Mouse (Mus musculus) midbrain, embryonic 15.5 days (tissue): Measurements from ENCODE around the gene Acss3. TPM values are rescaled to one million over a fixed set of nuclear protein-coding genes. Genes with fewer than 3 reads are reported as not detected.

Experiments used
- ATAC-seq: fragments of 200-750 bp; cut with Nextera tagmentation; replicated peaks from 2 replicates; pipeline ENCODE4 v1.8.0; 2017; ENCODE audit warnings: moderate TSS enrichment
- H3K27ac ChIP-seq: fragments of 300-500 bp; sonication (generic); 2 replicates; pipeline ENCODE4 v1.5.1; 2015; ENCODE audit warnings: mild to moderate bottlenecking, inconsistent platforms
- H3K27me3 ChIP-seq: fragments of 300-500 bp; sonication (generic); replicated peaks from 2 replicates; pipeline ENCODE4 v1.6.1; 2015; ENCODE audit warnings: inconsistent platforms
- H3K36me3 ChIP-seq: fragments of 300-500 bp; sonication (generic); replicated peaks from 2 replicates; pipeline ENCODE4 v1.6.1; 2015; ENCODE audit warnings: inconsistent platforms
- H3K4me1 ChIP-seq: fragments of 300-500 bp; sonication (generic); 2 replicates; pipeline ENCODE4 v1.6.1; 2015; ENCODE audit warnings: inconsistent platforms
- H3K4me2 ChIP-seq: fragments of 300-500 bp; sonication (generic); 2 replicates; pipeline ENCODE4 v1.6.1; 2015; ENCODE audit warnings: inconsistent platforms, mild to moderate bottlenecking, moderate library complexity
- H3K4me3 ChIP-seq: fragments of 300-500 bp; sonication (generic); 2 replicates; pipeline ENCODE4 v1.5.1; 2015; ENCODE audit warnings: mild to moderate bottlenecking, inconsistent platforms
- H3K9ac ChIP-seq: fragments of 300-500 bp; sonication (generic); 2 replicates; pipeline ENCODE4 v1.6.1; 2015; ENCODE audit warnings: mild to moderate bottlenecking, inconsistent platforms
- H3K9me3 ChIP-seq: fragments of 300-500 bp; sonication (generic); 2 replicates; pipeline ENCODE4 v1.6.1; 2016; ENCODE audit warnings: inconsistent platforms
- WGBS: fragments of 180-500 bp; shearing (Covaris S2); methylation state at CpG from one replicate; pipeline ENCODE4 v1.1.7; 2015; ENCODE audit warnings: mixed read lengths; 5-methylcytosine and 5-hydroxymethylcytosine counted together
- polyA plus RNA-seq: library from polyadenylated mRNA; unstranded; fragments of >200 nt; fragmentation: Nextera tagmentation; extraction: Ambion mirVana; gene quantifications from 2 replicates; pipeline ENCODE4 v1.2.1, GENCODE M21; 2015

The Acss3 gene
- polyA plus RNA-seq = 0.76 and 0.96 TPM in 2 replicates

- ATAC-seq = peak; percentile 94
- Histone ChIP-seq H3K4me2 (peak within 1 kb of the TSS; percentile 51), H3K36me3 (no peaks in the 10 kb centered on the region), H3K27me3 (no peaks in the 10 kb centered on the region; the same call in 1 of the 2 replicates), H3K27ac (no peak within 1 kb of the TSS), H3K4me1 (peaks cover 14% of the 10 kb centered on the region), H3K9me3 (no peaks in the 10 kb centered on the region), H3K4me3 (peak within 1 kb of the TSS; percentile 33), H3K9ac (0 out of 2 replicates have a peak within 1 kb of the TSS, but pooled peaks have one; percentile 7)
- WGBS = 2% methylated on average over 17 of the region's 17 CpGs
These were observed at the start of gene Acss3 for GRCm38 (mm10) chr10:107123529-107124335. Gene Acss3 (minus strand): TSS chr10:107123668.

GRCm38 (mm10) chr10:107172003-107172689, 48.7 kb upstream of the Acss3 start:
- no peak for ATAC-seq
- no peaks in the 10 kb centered on the region for H3K27me3 ChIP-seq
- WGBS = 70% methylated on average over 3 of the region's 3 CpGs
- no peak overlapping the region for H3K9ac ChIP-seq
- H3K36me3 ChIP-seq = no peaks in the 10 kb centered on the region
- no peak overlapping the region for H3K4me3 ChIP-seq
- no peaks in the 10 kb centered on the region for H3K9me3 ChIP-seq
- H3K27ac ChIP-seq = no peak overlapping the region
- no peak overlapping the region for H3K4me2 ChIP-seq
- H3K4me1 ChIP-seq = no peaks in the 10 kb centered on the region

DNA sequence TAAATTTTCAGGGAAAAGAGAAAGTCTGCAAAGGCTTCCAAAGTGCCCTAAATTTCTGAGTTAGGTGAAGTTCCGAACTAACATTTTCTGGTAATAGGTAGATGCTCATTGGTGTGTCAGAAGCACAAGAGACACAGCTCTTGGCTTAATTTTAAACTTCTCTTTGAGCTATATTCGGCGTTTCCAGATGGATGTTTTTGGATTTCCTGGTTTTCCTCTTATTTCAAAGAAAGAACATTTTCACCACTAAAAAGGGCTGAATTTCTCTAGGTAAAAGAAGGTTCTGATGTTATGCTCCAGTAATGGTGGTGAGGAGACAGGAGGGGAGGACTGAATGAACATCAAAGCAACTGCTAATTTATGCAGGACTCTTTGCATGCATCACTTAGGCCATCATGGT, 43.0 kb upstream of the Acss3 start:
- H3K27ac ChIP-seq = no peak overlapping the region
- H3K4me3 ChIP-seq = no peak overlapping the region
- 93% methylated on average over 3 of the region's 3 CpGs for WGBS
- H3K4me1 ChIP-seq = no peaks in the 10 kb centered on the region
- no peaks in the 10 kb centered on the region for H3K9me3 ChIP-seq
- no peaks in the 10 kb centered on the region for H3K36me3 ChIP-seq
- no peak overlapping the region for H3K4me2 ChIP-seq
- no peaks in the 10 kb centered on the region for H3K27me3 ChIP-seq
- ATAC-seq = no peak
- no peak overlapping the region for H3K9ac ChIP-seq

GRCm38 (mm10) chr10:107148759-107149158, 25.3 kb upstream of the Acss3 start:
- H3K9me3 ChIP-seq = no peaks in the 10 kb centered on the region
- H3K4me2 ChIP-seq = no peak overlapping the region
- no peak for ATAC-seq
- no peak overlapping the region for H3K4me3 ChIP-seq
- WGBS = 89% methylated on average over 1 of the region's 1 CpGs
- no peak overlapping the region for H3K27ac ChIP-seq
- H3K4me1 ChIP-seq = no peaks in the 10 kb centered on the region
- H3K36me3 ChIP-seq = no peaks in the 10 kb centered on the region
- H3K27me3 ChIP-seq = no peaks in the 10 kb centered on the region
- H3K9ac ChIP-seq = no peak overlapping the region

DNA sequence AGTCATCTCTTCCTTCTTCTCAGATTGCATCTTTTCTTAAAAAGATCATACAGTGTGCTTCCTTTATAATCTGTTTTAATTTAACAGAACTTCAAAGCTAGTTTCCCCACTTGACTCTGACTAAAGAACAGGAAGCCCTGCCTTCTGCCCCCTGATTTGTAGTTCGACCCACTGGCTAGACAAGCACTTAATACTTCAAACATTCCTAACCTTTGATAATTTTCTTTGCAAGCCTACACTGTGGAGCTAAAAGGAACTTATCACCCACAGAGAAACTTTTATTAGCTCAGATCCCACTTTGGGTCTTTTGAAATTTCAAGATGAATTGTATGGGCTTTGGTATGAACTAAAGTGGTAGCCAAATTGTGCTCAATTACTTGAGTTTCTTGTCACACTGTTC, 20.5 kb upstream of the Acss3 start:
- no peak overlapping the region for H3K4me2 ChIP-seq
- H3K4me1 ChIP-seq = no peaks in the 10 kb centered on the region
- no peaks in the 10 kb centered on the region for H3K9me3 ChIP-seq
- ATAC-seq = no peak
- H3K27ac ChIP-seq = no peak overlapping the region
- H3K4me3 ChIP-seq = no peak overlapping the region
- 47% methylated on average over 1 of the region's 1 CpGs for WGBS
- H3K27me3 ChIP-seq = no peaks in the 10 kb centered on the region
- H3K9ac ChIP-seq = no peak overlapping the region
- H3K36me3 ChIP-seq = no peaks in the 10 kb centered on the region

DNA sequence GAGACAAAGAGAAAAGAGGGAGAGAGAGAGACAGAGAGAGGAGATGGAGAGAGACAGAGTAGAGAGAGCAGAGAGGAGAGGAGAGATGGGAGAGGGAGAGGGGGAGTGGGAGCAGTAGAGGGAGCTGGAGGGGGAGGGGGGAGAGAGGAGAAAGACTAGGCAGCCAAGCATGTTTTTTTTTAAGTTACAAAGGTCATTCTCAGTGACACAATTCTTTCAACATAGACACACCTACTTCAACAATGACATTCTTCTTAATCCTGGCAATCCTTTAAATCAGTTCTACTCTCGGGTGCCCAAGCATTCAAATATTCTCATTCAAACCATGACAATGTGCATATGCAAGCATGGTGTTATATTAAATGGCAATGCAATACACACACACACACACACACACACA, 19.4 kb upstream of the Acss3 start:
- H3K4me3 ChIP-seq = no peak overlapping the region
- H3K9ac ChIP-seq = no peak overlapping the region
- no peak for ATAC-seq
- no peaks in the 10 kb centered on the region for H3K27me3 ChIP-seq
- H3K4me1 ChIP-seq = no peaks in the 10 kb centered on the region
- H3K36me3 ChIP-seq = no peaks in the 10 kb centered on the region
- H3K4me2 ChIP-seq = no peak overlapping the region
- H3K9me3 ChIP-seq = no peaks in the 10 kb centered on the region
- 29% methylated on average over 1 of the region's 1 CpGs for WGBS
- no peak overlapping the region for H3K27ac ChIP-seq

DNA sequence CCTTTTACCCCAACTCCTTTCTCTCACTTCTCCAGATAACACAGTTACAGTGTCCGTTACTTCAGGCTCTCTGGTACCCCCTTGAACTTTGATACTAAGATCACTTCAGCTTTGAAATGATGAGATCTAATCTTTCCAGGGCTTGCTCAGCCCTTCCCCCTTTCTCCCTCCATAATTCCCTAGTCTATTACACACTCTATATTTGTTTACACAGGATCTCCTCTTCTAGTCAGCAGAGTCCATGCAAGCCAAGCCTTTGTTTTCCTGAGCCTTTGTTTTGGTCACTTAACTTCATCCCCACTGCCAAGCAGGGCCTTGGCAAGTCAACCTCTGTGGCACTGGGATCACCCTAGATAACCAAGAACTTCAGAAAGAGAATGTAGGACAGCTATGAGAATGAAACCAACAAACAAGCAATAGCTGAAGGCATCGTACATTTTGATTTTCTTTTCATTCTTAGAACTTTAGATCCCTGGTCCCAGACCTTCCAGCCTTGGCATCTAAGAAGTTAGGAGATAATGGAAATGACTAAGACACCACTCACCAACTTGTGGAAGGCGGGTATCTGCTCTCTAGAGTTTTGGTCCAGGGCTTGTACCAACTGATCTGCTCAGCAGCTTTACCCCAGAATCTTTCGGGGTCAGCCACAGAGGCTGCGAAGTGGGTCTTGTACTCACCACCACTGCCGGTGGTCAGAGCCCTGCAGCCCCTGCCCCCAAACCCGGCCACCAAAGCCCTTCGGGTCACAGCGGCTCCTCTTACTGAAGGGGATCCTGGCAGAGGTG, 532 bp downstream of the Acss3 start:
- no peaks in the 10 kb centered on the region for H3K9me3 ChIP-seq
- H3K4me3 ChIP-seq = peak overlapping the region; percentile 33
- H3K27ac ChIP-seq = no peak overlapping the region
- ATAC-seq = 0 out of 2 replicates have a peak, but pooled peaks have one; percentile 14
- peaks cover 14% of the 10 kb centered on the region for H3K4me1 ChIP-seq
- 10% methylated on average over 9 of the region's 9 CpGs for WGBS
- 0 out of 2 replicates have a peak overlapping the region, but pooled peaks have one; percentile 7 for H3K9ac ChIP-seq
- H3K36me3 ChIP-seq = no peaks in the 10 kb centered on the region
- peak overlapping the region; percentile 51 for H3K4me2 ChIP-seq
- H3K27me3 ChIP-seq = no peaks in the 10 kb centered on the region; the same call in 1 of the 2 replicates

DNA sequence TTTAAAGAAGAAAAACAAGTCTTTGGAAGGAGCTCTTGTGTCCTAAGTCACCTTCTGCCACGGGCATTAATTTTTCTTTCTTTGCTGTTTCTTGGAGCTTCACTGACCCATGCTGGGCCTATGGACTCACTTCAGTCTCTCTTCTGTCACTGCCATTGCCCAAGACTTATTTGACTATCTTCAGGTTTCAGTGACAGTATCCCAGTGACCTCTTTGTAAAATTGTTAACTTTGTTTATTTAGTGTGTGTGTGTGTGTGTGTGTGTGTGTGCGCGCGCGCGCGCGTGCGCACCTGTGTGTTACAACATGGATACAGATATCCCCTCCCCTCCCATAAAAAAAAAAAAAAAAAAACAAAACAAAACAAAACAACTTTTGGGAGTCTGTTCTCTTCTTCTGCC, 2.2 kb downstream of the Acss3 start:
- peaks cover 14% of the 10 kb centered on the region for H3K4me1 ChIP-seq
- H3K9me3 ChIP-seq = no peaks in the 10 kb centered on the region
- H3K27ac ChIP-seq = no peak overlapping the region
- H3K36me3 ChIP-seq = no peaks in the 10 kb centered on the region
- H3K4me3 ChIP-seq = no peak overlapping the region
- H3K27me3 ChIP-seq = no peaks in the 10 kb centered on the region; the same call in 1 of the 2 replicates
- ATAC-seq = no peak
- H3K9ac ChIP-seq = no peak overlapping the region
- no peak overlapping the region for H3K4me2 ChIP-seq
- WGBS = 97% methylated on average over 9 of the region's 9 CpGs

DNA sequence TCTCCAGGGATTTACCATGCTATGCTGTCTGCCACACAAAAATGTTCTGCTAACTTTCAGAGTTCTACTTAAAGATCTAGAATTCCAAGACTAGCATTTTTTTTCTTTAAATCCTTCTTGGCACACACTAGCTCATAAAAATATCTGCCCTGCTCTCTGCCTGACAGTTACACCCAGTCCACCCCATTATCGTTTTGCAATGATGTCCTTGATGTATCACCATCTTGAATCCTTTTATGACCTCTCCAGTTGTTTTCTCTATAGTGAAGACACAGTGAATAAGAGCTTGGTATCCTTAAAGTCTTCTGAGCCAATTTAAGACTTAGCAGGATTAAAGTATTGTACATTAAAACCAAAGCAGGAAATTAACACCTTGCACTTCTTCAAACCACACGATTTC, 4.3 kb downstream of the Acss3 start:
- Histone ChIP-seq H3K4me2 (no peak overlapping the region), H3K9ac (no peak overlapping the region), H3K27me3 (no peaks in the 10 kb centered on the region; the same call in 1 of the 2 replicates), H3K4me1 (peaks cover 13% of the 10 kb centered on the region), H3K4me3 (no peak overlapping the region), H3K9me3 (no peaks in the 10 kb centered on the region), H3K36me3 (no peaks in the 10 kb centered on the region), H3K27ac (no peak overlapping the region)
- ATAC-seq = no peak
- WGBS = 89% methylated on average over 2 of the region's 2 CpGs

- no peak overlapping the region for H3K4me3 ChIP-seq
- no peaks in the 10 kb centered on the region for H3K4me1 ChIP-seq
- no peaks in the 10 kb centered on the region for H3K27me3 ChIP-seq
- H3K27ac ChIP-seq = no peak overlapping the region
- H3K9me3 ChIP-seq = no peaks in the 10 kb centered on the region
- no peak overlapping the region for H3K9ac ChIP-seq
- H3K36me3 ChIP-seq = no peaks in the 10 kb centered on the region
- WGBS = 64% methylated on average over 4 of the region's 4 CpGs
- no peak overlapping the region for H3K4me2 ChIP-seq
- ATAC-seq = no peak
These were observed 6.7 kb downstream of the Acss3 start for GRCm38 (mm10) chr10:107116709-107117267.

DNA sequence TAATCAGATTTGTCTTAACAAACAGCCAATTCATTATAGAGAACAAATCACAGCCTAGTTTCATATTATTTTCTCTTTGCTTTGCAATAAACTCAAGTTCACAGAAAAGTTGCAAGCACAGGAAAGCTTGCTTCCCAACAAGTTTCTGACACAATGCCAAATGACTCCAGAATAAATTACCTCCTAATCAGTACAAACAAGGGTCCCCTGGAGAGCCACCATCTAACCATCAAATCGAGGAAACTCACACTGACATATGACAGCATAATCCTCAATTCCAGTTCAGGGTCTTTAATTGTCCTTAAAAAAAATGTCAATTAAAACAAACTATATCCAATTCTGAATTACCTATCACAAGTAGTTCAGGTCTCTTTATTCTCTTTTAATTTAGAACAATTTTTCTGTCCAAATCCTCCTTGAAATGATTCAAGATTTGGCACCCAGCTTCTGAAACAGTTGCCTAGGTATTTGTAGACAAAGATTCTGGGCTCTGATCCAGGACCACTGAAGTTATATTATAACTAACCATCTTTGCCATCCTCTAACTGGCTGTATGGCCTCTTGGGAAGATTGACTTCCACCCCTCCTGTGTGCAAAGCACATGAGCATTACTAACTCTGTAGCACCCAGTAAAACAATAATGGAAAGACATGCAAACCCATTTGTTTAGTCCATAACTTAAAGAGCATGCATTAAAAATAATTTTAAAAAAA, 7.4 kb downstream of the Acss3 start:
- no peak overlapping the region for H3K27ac ChIP-seq
- H3K4me2 ChIP-seq = no peak overlapping the region
- 7% methylated on average over 1 of the region's 1 CpGs for WGBS
- no peaks in the 10 kb centered on the region for H3K4me1 ChIP-seq
- no peak overlapping the region for H3K9ac ChIP-seq
- no peak for ATAC-seq
- H3K4me3 ChIP-seq = no peak overlapping the region
- no peaks in the 10 kb centered on the region for H3K9me3 ChIP-seq
- H3K36me3 ChIP-seq = no peaks in the 10 kb centered on the region
- H3K27me3 ChIP-seq = no peaks in the 10 kb centered on the region
